Mouse (Mus musculus) myocyte (in vitro differentiated cells): ENCODE results near the gene Eif4g3. TPM values are rescaled to one million over a fixed set of nuclear protein-coding genes. Genes with fewer than 3 reads are reported as not detected.

Experiments used
- H3K27me3 ChIP-seq: one replicate; pipeline ENCODE4 v1.6.1; 2011; ENCODE audit not compliant: control insufficient read depth, insufficient read depth, insufficient read length
- H3K36me3 ChIP-seq: one replicate; pipeline ENCODE4 v1.6.1; 2011; ENCODE audit not compliant: control insufficient read depth, insufficient read depth
- H3K4me2 ChIP-seq: one replicate; pipeline ENCODE4 v1.6.1; 2011; ENCODE audit warnings: low read depth, control low read depth
- H3K4me3 ChIP-seq: one replicate; pipeline ENCODE4 v1.5.1; 2011; ENCODE audit warnings: mild to moderate bottlenecking, control low read depth, moderate library complexity
- H3K79me2 ChIP-seq: one replicate; pipeline ENCODE4 v1.6.1; 2011; ENCODE audit not compliant: control insufficient read depth, insufficient read depth
- H3ac ChIP-seq: one replicate; pipeline ENCODE4 v1.6.1; 2011; ENCODE audit not compliant: control insufficient read depth, insufficient read length
- CEBPB ChIP-seq: IDR thresholded peaks from 2 replicates; pipeline ENCODE4 v1.6.1; 2011; ENCODE audit warnings: mild to moderate bottlenecking, moderate library complexity; ENCODE audit not compliant: poor library complexity, insufficient read depth, severe bottlenecking
- E2F4 ChIP-seq: IDR thresholded peaks from one replicate; pipeline ENCODE4 v1.6.1; 2011; ENCODE audit warnings: mild to moderate bottlenecking, control low read depth, moderate library complexity; ENCODE audit not compliant: insufficient read depth
- MAX ChIP-seq: IDR thresholded peaks from one replicate; pipeline ENCODE4 v1.6.1; 2011; ENCODE audit warnings: low read depth, mild to moderate bottlenecking, control low read depth
- MYOD1 ChIP-seq, 3 experiments: IDR thresholded peaks; one replicate each; pipeline ENCODE4 v1.6.1; 2011; ENCODE audit warnings: control low read depth in 2 of 3, low read depth in 2 of 3, mild to moderate bottlenecking in 2 of 3, moderate library complexity in 1 of 3; ENCODE audit not compliant: insufficient read length in 2 of 3, control insufficient read depth in 1 of 3
- MYOG ChIP-seq, 3 experiments: IDR thresholded peaks; one replicate each; pipeline ENCODE4 v1.6.1; 2011; ENCODE audit warnings: control low read depth in 2 of 3, low read depth in 2 of 3, mild to moderate bottlenecking in 2 of 3; ENCODE audit not compliant: insufficient read length in 2 of 3, control insufficient read depth in 1 of 3, insufficient read depth in 1 of 3
- POLR2A ChIP-seq: IDR thresholded peaks from one replicate; pipeline ENCODE4 v1.6.1; 2011; ENCODE audit warnings: low read depth, mild to moderate bottlenecking, control low read depth, moderate library complexity; ENCODE audit not compliant: insufficient read length
- POLR2AphosphoS2 ChIP-seq: IDR thresholded peaks from one replicate; pipeline ENCODE4 v1.6.1; 2011; ENCODE audit warnings: low read depth, control low read depth; ENCODE audit not compliant: insufficient read length
- REST ChIP-seq: IDR thresholded peaks from one replicate; pipeline ENCODE4 v1.6.1; 2011; ENCODE audit warnings: mild to moderate bottlenecking, control low read depth, moderate library complexity; ENCODE audit not compliant: insufficient read depth, insufficient read length
- SRF ChIP-seq: IDR thresholded peaks from one replicate; pipeline ENCODE4 v1.6.1; 2011; ENCODE audit warnings: low read depth; ENCODE audit not compliant: control insufficient read depth, insufficient read length
- TCF12 ChIP-seq: IDR thresholded peaks from one replicate; pipeline ENCODE4 v1.6.1; 2011; ENCODE audit warnings: mild to moderate bottlenecking, control low read depth; ENCODE audit not compliant: poor library complexity, insufficient read depth, severe bottlenecking
- TCF3 ChIP-seq: IDR thresholded peaks from one replicate; pipeline ENCODE4 v1.6.1; 2011; ENCODE audit warnings: low read depth, control low read depth; ENCODE audit not compliant: insufficient read length
- USF1 ChIP-seq: IDR thresholded peaks from one replicate; pipeline ENCODE4 v1.6.1; 2011; ENCODE audit warnings: low read depth, mild to moderate bottlenecking, control low read depth, moderate library complexity
- polyA plus RNA-seq: library from polyadenylated mRNA; unstranded; fragments of >200 nt; fragmentation: generic; extraction: Trizol; gene quantifications from one replicate; pipeline ENCODE4 v1.2.1, GENCODE M21; 2012; ENCODE audit warnings: missing spikeins

Gene Eif4g3
- polyA plus RNA-seq, 1 experiment = 32.9 TPM

DNA sequence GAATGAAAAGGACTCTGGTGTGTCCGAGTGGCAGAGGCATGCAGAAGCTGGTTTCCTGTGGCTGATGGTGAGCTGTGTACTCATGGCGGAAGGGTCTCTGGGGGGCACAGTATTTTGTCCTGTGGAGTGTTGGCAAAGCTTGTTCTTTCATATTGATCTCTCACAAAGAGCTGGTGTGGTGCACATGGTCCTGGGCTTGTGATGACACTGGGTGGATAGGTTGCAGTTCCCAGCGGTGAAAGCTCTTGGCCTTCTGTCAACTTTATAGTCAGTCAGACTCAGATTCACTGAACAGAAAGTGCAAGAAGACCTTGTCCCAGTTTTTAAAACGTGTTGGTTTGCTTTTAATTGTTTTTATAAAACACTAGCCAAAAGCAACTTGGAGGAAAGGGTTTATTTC is 68.3 kb downstream of the Eif4g3 start:
- H3K4me3 ChIP-seq = no peak overlapping the region
- no peaks in the 10 kb centered on the region for H3K36me3 ChIP-seq
- H3K79me2 ChIP-seq = no peaks in the 10 kb centered on the region
- TF ChIP-seq USF1 (no peak), E2F4 (no peak), POLR2A (no peak), CEBPB (no peak), MYOD1 (IDR thresholded peaks at IDR 0.05; ENCODE audit: control insufficient read depth in 1 of 3, insufficient read length in 2 of 3, low read depth in 2 of 3) (no peak), POLR2AphosphoS2 (no peak), REST (no peak), MAX (no peak), MYOG (IDR thresholded peaks at IDR 0.05; ENCODE audit: control insufficient read depth in 1 of 3, insufficient read depth in 1 of 3, insufficient read length in 2 of 3, low read depth in 2 of 3) (no peak), TCF12 (no peak), SRF (no peak), TCF3 (no peak)
- H3K4me2 ChIP-seq = no peak overlapping the region
- no peaks in the 10 kb centered on the region for H3K27me3 ChIP-seq
- H3ac ChIP-seq = no peak overlapping the region

DNA sequence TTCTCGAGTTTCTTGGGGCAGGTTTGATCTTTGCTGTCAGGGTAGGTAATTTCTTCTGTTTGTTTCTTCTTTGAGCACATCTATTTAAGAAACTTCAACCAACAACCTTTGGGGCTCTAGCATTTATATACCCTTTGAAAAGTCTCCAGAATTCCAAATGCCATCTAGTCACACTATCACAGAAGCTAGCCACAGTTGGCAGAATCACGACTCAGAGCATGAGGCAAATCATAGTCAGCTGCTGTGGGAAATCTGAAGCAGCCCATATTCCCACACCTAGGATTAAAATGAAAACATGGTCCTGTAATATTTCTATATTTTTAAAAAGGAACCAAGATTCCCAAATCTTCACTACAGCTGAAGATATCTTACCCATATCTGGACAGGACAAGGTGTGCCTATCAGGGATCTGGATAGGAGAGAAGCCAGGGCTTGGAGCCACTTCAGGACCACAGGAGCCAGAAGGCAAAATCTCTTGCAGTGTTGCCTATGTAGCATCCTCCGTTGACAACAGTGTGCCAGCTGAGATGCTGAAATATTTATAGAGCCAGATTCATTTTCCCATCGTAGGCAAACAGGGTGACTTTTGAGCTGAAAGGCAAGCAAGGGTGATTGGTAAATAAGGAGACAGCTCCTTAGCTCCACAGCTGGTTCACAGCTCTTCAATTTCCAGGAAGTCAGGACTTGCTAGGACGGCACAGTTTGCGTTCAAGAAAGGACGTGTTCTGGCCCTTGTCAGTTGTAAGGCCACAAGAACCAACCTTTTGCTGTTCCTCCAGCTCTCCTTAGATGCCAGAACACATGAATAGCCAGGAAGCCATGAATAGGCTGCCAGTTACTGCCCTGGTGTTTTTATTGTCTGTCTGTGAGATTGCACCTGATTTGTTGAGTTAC is 70.8 kb downstream of the Eif4g3 start:
- Histone ChIP-seq H3K36me3 (peaks cover 6% of the 10 kb centered on the region), H3ac (no peak overlapping the region), H3K79me2 (no peaks in the 10 kb centered on the region), H3K4me2 (no peak overlapping the region), H3K27me3 (no peaks in the 10 kb centered on the region), H3K4me3 (no peak overlapping the region)
- TF ChIP-seq MYOG (IDR thresholded peaks at IDR 0.05; ENCODE audit: control insufficient read depth in 1 of 3, insufficient read depth in 1 of 3, insufficient read length in 2 of 3, low read depth in 2 of 3) = peak in 1 of 3 experiments; percentile 24
- no peak for TF ChIP-seq REST

DNA sequence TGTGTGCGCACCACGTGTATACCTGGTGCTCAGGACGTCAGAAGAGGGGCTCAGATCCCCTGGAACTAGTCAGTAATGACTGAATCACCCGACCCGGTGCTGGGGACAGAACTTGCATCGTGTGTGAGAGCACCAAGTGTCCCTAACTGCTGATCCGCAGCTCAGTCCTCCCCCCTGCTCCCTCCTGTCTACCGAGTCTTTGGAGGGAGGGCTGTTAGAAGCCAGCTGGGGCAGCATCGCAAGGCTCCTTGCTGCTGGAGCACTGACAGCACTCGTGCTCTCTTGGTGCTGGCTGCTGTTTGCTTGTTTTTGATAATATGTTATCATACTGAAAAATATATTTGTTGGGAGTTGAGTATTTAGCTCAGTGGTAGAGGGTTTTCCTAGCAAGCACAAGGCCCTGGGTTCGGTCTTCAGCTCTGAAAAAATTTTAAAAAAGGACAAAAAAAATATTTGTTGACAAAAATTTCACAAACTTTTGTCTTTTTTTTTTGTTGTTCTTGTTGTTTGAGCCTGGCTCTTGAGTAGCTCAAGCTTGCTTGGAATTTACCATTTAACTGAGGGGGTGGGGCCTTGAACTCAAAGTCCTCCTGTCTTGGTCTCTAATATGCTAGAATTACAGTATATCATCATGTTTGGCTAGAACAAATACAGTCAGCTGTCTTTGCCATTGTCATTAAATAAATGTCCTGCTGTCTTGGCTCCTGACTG is 72.2 kb downstream of the Eif4g3 start:
- no peak for TF ChIP-seq TCF3
- no peak for TF ChIP-seq POLR2A
- no peak for TF ChIP-seq TCF12
- TF ChIP-seq CEBPB = no peak
- TF ChIP-seq MYOD1 (IDR thresholded peaks at IDR 0.05; ENCODE audit: control insufficient read depth in 1 of 3, insufficient read length in 2 of 3, low read depth in 2 of 3) = no peak
- no peak for TF ChIP-seq REST
- TF ChIP-seq MYOG (IDR thresholded peaks at IDR 0.05; ENCODE audit: control insufficient read depth in 1 of 3, insufficient read depth in 1 of 3, insufficient read length in 2 of 3, low read depth in 2 of 3) = no peak
- TF ChIP-seq SRF = no peak
- no peaks in the 10 kb centered on the region for H3K79me2 ChIP-seq
- no peak overlapping the region for H3K4me3 ChIP-seq
- no peaks in the 10 kb centered on the region for H3K27me3 ChIP-seq
- no peak overlapping the region for H3K4me2 ChIP-seq
- peaks cover 6% of the 10 kb centered on the region for H3K36me3 ChIP-seq
- no peak overlapping the region for H3ac ChIP-seq

DNA sequence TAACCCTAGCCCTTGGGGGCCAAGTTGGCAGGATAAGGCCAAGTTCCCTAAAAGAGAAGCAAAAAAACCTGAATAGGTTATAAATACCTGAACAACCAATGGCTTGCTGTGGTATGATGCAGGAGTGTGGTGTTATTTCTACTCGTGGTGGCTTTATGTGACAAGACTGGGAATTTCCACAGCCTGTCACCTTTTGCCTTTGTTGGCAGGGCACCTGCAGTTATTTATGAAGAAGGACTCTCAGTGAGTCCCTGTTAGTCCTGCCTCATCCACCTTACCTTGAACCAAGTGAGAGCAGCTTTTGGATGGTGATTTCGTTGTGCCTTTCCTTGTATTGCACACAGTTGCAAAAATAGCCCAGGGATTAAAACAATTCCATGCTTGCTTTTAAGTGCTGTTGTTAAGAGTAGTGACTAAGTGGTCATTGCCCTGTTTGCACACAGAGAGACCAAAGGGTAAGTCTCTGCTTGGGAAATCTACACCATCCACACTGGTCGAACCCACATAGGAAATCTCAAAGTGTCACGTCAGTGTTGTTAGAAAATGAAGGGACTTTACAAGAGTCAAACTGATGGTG is 72.9 kb downstream of the Eif4g3 start:
- no peak for TF ChIP-seq E2F4
- TF ChIP-seq MAX = no peak
- TF ChIP-seq CEBPB = peak; percentile 12; the same call in 1 of the 2 replicates

DNA sequence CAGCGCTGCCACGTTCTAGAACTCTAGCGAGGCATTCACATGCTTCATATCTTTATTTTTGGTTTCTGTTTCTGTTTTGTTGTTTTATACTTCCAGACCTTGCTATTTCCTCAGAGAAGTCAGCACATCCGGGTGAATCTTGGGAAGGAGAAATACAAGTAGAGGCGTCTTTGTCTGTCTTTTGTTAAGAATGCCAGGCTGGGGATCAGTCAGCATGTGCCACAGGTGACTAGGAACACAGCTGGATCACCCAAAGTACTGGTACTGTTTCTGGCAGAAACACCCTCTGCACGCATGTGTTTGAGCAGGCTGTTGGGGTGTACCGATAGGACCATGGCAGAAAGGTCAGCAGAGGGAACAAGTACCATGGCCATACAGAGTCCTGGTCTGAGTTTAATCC is 73.6 kb downstream of the Eif4g3 start:
- Histone ChIP-seq H3K27me3 (no peaks in the 10 kb centered on the region), H3K36me3 (peaks cover 6% of the 10 kb centered on the region), H3K79me2 (no peaks in the 10 kb centered on the region), H3K4me2 (no peak overlapping the region), H3ac (no peak overlapping the region), H3K4me3 (no peak overlapping the region)
- TF ChIP-seq MAX (no peak), SRF (no peak), POLR2AphosphoS2 (no peak), TCF12 (no peak), POLR2A (no peak), TCF3 (no peak), USF1 (no peak), E2F4 (no peak), MYOG (IDR thresholded peaks at IDR 0.05; ENCODE audit: control insufficient read depth in 1 of 3, insufficient read depth in 1 of 3, insufficient read length in 2 of 3, low read depth in 2 of 3) (no peak), REST (no peak), MYOD1 (IDR thresholded peaks at IDR 0.05; ENCODE audit: control insufficient read depth in 1 of 3, insufficient read length in 2 of 3, low read depth in 2 of 3) (no peak), CEBPB (no peak)

More for the DNA sequence above, 72.9 kb downstream of the Eif4g3 start:
- H3K36me3 ChIP-seq = peaks cover 6% of the 10 kb centered on the region
- no peak overlapping the region for H3K4me3 ChIP-seq
- no peak overlapping the region for H3K4me2 ChIP-seq
- no peaks in the 10 kb centered on the region for H3K79me2 ChIP-seq
- no peak overlapping the region for H3ac ChIP-seq
- H3K27me3 ChIP-seq = no peaks in the 10 kb centered on the region
